Mouse (Mus musculus): ENCODE measurements around the gene Dtx1.

Dtx1 gene

GRCm38 (mm10) chr5:120703660-120704059 is 8.1 kb downstream of the Dtx1 start:
- no peak for DNase-seq

GRCm38 (mm10) chr5:120702969-120703368 is 8.8 kb downstream of the Dtx1 start:
- DNase-seq = peak in 1 of 2 experiments; percentile 27

GRCm38 (mm10) chr5:120702421-120702820 is 9.3 kb downstream of the Dtx1 start:
- DNase-seq = no peak

- DNase-seq = no peak
Measured at GRCm38 (mm10) chr5:120700996-120701790, 10.5 kb downstream of the Dtx1 start.

GRCm38 (mm10) chr5:120698801-120699391 is 12.8 kb downstream of the Dtx1 start:
- DNase-seq = no peak

GRCm38 (mm10) chr5:120698181-120698580 is 13.5 kb downstream of the Dtx1 start:
- no peak for DNase-seq

- DNase-seq = no peak
Measured at GRCm38 (mm10) chr5:120696865-120697264, 14.9 kb downstream of the Dtx1 start.

- DNase-seq = no peak
Measured at GRCm38 (mm10) chr5:120696057-120696743, 15.5 kb downstream of the Dtx1 start.

GRCm38 (mm10) chr5:120694695-120695074 is 17.0 kb downstream of the Dtx1 start:
- DNase-seq = no peak

GRCm38 (mm10) chr5:120693931-120694694 is 17.6 kb downstream of the Dtx1 start:
- no peak for DNase-seq

GRCm38 (mm10) chr5:120692034-120692433 is 19.7 kb downstream of the Dtx1 start:
- DNase-seq = no peak

- DNase-seq = no peak
Measured at GRCm38 (mm10) chr5:120690417-120690816, 21.3 kb downstream of the Dtx1 start.

GRCm38 (mm10) chr5:120688434-120688833 is 23.3 kb downstream of the Dtx1 start:
- no peak for DNase-seq

- DNase-seq = no peak
Measured at GRCm38 (mm10) chr5:120687897-120688296, 23.8 kb downstream of the Dtx1 start.

- no peak for DNase-seq
Measured at GRCm38 (mm10) chr5:120687484-120687851, 24.3 kb downstream of the Dtx1 start.

- no peak for DNase-seq
Measured at GRCm38 (mm10) chr5:120686749-120687483, 24.8 kb downstream of the Dtx1 start.

GRCm38 (mm10) chr5:120685678-120686077 is 26.0 kb downstream of the Dtx1 start:
- DNase-seq = no peak

- DNase-seq = no peak
Measured at GRCm38 (mm10) chr5:120682982-120683771, 28.6 kb downstream of the Dtx1 start.

- DNase-seq = no peak
Measured at GRCm38 (mm10) chr5:120680918-120681317, 30.8 kb downstream of the Dtx1 start.

- peak; percentile 70 to 79 for DNase-seq
Measured at GRCm38 (mm10) chr5:120679676-120680555, 31.8 kb downstream of the Dtx1 start.

GRCm38 (mm10) chr5:120677516-120677915 is 34.2 kb downstream of the Dtx1 start:
- DNase-seq = peak in 1 of 2 experiments; percentile 4

Data from kidney, adult 8-10 months (tissue).